Mouse (Mus musculus): ENCODE measurements around the gene Irf2bp2. TPM values are rescaled to one million over a fixed set of nuclear protein-coding genes. Genes with fewer than 3 reads are reported as not detected.
"Not testable (repeated sequence)": the region's sequence is repeated elsewhere in the genome, so short reads cannot be mapped to it uniquely, and the experiment has no call there.

Irf2bp2 gene
- total RNA-seq, 2 experiments from 2014 or later = 64.3 to 71.2 TPM

DNA sequence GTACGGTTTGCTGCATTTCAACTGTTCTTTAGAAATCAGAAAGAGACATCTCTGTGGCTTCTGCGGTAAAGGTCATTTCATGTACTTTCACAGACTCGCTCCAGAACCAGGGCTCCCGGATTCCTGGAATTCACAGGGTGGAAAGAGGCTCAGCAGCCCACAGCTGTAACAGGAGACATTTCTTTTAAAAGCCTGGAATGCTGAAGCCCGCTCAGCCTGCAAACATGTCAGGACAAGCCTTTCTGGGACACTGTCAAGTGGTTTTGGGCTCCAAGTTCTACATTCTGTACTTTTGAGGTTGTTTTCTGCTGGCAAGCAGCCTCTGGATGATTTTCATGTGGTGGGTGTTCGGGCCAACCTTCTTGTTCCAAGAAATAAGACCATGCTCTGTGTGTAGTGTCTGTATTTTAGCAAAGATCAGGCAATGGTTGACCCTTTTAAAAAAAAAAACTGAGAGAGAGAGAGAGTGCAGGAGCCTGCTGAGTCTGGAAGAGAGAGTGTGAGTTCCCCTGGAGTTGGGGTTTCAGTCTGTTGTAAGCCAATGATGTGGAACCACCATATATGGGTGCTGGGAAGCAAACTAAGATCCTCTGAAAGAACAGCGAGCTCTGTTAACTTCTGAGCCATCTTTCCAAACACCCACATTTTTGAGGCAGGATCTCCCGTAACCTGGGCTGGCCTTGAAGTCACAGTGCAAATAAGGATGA is 9.6 kb upstream of the Irf2bp2 start:
- DNase-seq = peak; percentile 59 to 66
- intact Hi-C loops (cut with DNase I) = no loop called here

DNA sequence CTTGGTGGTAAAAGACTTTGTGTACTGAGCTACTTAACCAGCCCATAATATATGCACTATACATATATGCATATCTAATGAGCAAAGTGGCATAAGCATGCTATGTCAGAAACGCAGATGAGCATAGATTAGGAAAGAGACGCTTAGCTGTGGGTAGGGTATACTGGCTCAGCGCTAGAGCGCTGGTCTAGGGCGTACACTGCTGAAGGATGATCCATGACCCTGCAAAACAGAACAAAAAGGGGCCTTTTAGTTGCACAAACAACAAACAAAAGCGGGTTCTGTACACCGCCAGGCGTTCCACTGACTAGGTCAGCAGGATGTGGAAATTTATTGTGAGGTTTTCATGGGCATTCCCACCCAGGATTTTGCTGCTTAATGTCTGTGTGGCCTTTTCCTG is 8.9 kb upstream of the Irf2bp2 start:
- intact Hi-C loops (cut with DNase I) = no loop called here
- no peak for DNase-seq

DNA sequence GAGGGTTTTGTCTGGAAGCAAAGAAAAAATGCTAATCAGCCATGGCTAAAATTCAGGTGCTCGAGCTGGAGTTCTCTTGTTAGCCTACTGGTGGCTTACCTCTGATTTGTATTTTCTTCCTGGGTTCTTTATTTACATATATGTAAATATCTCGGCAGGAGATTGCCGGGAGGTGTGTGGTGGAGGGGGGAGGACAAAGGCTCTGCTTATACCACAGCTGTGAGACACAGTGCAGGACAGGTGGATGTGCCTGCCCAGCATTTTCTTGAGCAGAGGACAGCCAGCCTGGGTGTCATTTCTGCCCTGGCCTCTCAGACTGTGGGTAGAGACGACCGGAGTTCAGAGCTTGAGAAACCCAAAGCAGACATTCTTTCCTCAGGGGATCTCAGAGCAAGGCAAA is 7.5 kb upstream of the Irf2bp2 start:
- DNase-seq = no peak
- intact Hi-C loops (cut with DNase I) = loop anchor here (2.0 kb wide), 1 partner anchor 35 kb away; no protein-coding TSS in a partner anchor

DNA sequence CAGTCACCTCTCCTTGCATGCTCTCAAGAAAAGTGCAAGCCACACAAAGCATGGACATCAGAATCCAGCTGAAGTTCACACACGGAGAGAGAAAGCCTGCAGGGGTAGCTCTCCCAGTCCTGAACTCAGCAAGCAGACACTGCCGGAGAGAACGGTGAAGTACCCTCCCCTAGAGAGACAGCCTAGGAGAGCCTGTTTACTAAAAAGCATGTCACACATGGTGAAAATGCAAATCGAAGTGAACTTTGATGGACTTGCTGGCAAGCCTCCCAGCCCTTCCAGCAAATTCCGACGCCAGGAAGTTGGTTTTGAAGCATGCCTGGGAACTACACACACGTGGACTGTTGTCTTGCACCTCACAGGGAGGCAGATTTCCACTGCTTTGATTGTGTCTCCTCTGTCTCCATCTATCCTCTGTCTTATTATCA is 7.0 kb upstream of the Irf2bp2 start:
- intact Hi-C loops (cut with DNase I) = loop anchor here (2.0 kb wide), 1 partner anchor 36 kb away; no protein-coding TSS in a partner anchor
- DNase-seq = peak in 1 of 2 experiments; percentile 34

DNA sequence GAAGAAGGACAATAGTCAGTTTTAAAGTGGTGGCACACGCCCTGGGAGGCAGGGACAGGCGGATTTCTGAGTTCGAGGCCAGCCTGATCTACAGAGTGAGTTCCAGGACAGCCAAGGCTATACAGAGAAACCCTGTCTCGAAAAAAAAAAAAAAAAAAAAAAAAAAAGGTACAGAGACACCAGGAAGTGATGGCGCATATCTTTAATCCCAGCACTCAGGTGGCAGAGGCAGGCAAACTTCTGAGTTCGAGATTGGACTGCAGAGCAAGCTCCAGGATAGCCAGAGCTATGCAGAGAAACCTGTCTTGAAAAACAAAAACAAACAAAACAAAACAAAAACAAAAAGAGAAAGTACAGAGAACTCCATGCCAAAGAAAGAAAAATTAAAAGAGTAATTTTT is 6.6 kb upstream of the Irf2bp2 start:
- intact Hi-C loops (cut with DNase I) = loop anchor here (2.0 kb wide), 1 partner anchor 36 kb away; no protein-coding TSS in a partner anchor
- not testable (repeated sequence) for DNase-seq

DNA sequence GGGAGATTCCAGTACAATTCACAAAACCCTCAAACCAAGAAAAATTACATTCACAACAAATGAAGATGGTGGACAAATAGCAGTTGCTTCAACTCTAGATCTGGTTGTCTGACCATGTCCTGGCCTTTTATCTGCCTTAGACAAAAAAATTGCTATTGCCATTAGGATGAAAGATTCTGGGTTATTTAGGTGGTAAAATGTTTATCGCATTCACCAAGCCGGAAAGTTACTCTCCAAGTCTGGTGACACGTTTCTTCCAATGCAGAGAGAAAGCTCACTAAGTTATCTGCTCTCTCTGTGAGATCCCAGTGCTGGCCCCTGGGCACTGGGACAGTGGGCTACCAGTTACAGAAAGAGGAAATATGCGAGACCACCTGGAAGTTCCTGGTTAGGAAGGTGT is 5.5 kb upstream of the Irf2bp2 start:
- DNase-seq = no peak
- intact Hi-C loops (cut with DNase I) = no loop called here

DNA sequence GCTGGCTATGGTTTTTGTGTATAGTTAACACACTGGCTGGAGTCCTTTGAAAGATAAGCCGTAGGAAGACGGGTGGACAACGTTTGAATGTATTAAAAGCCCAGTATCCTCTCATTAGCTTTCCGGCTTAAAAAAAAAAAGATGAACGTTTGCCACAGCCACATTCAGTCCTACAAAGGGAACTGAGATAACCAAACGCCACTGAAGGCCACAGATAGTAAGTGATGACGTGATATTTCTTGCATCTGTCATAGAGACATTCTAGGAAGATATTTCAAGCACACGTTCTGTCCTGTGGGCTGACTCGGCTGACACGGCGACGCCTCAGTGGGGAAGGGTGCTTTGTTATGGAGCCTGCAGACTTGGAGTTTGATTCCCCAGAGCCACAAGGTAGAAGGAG is 4.4 kb upstream of the Irf2bp2 start:
- intact Hi-C loops (cut with DNase I) = no loop called here

DNA sequence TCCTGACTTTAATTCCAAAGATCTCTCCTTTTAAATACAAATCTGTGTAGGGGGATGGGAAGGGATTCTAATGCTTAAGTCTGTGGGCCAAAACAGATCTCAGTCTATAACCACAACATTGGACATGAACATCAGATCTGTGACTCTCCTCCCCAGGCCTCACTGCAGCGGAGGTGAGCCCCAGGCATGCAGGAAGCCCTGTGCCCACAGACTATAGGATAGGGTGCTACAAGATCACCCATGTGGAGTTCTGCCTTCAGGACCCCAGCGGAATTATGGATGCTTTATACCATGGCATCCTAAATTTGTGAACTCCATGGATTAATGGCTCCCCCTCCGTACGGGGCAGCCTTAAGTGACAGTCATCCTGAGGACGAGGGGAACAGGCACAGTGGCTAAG is 2.9 kb upstream of the Irf2bp2 start:
- intact Hi-C loops (cut with DNase I) = loop anchor here (2.0 kb wide), 1 partner anchor 18 kb away; no protein-coding TSS in a partner anchor
- no peak for DNase-seq

More for the DNA sequence above, 4.4 kb upstream of the Irf2bp2 start:
- no peak for DNase-seq

DNA sequence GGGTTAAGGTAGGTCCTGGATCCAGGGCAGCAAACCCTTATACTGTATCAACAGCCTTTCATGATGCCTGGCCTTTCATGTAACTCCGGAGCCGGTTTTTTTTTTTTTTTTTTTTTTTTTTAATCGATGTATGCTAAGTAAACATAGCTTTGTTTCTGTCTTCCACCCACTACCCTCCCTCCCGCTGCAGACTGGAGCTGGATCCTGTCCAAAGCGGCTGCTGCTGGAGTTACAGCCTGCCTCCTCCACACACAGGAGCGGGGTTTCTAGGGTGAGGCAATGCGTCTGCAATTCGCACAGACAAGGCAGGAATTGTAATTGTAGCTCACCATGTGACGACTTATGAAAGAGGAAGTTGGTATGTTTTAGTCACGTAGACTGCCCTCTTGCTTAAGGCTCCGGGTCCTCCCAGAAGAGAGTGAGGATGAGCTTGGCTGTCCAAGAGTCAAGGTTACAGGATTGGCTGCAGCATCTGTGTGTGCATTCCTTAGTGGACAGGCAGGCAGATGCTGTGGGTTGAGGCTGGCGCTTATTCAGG is 2.4 kb upstream of the Irf2bp2 start:
- peak; percentile 86 to 87 for DNase-seq
- intact Hi-C loops (cut with DNase I) = loop anchor here (2.0 kb wide), 1 partner anchor 19 kb away; no protein-coding TSS in a partner anchor

DNA sequence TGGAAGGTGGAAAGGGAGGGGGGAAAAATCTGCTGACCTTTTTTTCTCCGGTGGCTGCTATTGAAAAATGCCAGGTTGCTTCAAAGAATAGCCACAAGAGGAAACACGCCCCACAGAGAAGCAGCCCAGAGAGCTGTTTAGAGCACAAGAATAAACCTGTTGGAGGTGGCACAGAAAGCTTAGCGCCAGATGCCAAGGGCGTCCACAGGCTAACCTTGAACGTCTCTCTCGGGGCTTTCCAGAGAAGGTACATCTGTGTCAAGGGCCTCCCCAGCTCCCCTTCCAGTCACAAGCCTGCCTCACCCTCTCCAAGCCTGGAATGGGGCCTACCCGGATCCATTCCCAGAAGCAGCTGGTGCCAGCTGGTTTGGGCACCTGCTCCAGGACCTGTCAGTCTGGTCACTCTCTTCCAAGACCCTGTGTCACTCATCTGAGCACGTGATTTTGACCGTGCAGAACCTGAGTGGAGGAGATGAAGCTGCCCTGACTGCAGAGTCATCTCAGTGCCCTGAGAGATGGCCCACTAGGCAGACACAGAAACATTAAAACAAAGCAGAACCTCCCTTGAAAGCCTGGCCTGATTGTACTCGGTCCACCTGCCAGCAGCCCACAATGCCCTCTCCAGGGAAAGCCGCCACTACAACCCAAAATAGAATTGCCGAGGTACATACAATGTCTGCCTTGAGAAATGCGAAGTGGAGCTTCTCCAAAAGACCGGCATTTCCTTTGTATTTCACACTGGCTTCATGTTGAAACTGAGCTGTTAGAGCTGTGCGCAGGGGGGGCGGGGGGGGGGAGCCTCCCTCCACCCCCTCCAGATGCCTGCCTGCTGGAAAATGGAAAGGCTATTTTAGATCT is 1.6 kb upstream of the Irf2bp2 start:
- peak; percentile 79 to 88 for DNase-seq
- intact Hi-C loops (cut with DNase I) = loop anchor here (2.0 kb wide), 3 partner anchors 19 to 243 kb away; no protein-coding TSS in a partner anchor

DNA sequence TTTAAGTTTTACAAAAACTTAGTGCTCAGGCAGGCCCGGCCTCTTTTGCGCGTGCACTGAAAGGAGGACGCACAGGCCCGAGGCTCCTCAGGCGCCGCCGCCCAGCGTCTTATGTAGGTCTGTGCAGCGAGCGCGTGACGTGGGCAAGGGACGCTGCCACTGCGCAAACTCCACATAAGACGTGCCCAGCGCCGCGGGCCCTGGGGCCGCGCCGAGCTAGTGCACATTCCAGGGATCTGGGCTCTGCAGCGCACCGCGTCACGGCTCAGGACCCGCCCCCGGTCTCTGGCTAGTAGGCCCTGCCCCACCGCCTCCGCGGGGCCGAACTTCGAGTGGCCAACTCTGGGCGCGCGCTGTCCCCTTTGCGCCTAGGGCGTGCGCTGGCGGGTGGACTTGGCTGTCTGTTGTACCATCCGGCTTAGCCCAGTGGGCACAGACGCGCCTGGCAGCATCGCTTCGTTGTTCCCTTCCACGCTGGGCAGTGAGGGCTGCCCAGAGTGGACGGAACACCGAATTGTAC is 755 bp upstream of the Irf2bp2 start:
- intact Hi-C loops (cut with DNase I) = loop anchor here (1.0 to 2.0 kb wide), 4 partner anchors 72 to 244 kb away; no protein-coding TSS in a partner anchor
- peak; percentile 97 to 98 for DNase-seq

DNA sequence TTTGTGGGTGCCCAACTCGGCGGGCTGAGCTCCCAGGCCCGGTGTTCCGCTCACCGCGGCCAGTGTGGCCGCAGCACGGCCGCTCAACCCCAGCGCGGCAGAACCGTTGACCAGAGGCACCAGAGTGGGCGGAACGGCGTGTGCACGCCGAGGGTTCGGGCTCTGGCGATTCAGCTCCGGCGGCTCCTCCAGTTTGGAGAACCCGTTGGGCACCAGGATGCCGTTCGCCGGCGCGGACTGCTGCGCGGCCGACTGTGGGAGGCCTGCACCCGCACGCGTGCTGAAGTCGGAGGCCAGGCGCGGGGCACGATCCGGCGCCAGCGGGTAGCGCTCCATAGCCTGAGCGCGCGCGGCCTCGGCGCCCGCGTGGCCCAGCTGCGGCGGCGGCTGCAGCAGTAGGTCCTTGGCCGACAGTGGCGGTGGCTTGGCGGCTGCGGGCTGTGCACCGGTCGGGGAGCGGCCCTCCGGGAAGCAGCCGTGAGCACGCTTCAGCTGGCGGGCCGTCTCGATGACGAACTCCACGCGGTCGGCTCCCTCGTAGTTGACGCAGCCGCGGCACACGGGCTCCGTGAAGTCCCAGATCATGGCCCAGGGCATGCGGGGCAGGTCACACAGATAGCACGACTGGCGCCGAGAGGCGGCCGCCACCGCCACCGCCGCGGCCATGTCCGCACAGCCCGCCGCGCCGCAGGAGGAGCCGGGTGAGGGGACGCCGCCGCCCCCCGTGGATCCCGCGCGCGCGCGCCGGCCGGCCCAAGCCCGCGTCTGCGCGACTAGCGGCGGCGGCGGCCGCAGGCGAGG is 815 bp downstream of the Irf2bp2 start:
- intact Hi-C loops (cut with DNase I) = no loop called here
- DNase-seq = peak; percentile 56 to 68

DNA sequence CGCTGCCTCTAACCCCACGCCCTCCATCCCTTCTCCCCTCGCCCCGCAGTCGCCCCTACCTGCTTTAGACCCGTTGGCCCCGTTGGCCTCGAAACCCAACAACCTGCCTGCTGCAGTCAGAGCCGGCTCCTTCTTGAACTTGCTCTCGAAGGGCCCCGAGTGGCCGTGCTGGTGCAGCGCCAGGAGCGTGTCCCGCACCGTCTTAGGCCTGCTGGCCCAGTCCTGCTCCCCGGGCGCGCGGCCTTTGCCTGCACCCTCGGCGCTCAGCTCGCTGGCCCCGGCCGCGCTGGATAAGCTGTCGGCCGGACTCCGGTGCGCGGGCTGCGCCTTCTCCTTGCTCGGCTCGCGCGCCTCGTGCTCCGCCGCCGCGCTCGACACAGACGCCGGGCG is 1.4 kb downstream of the Irf2bp2 start:
- DNase-seq = peak; percentile 56 to 67
- intact Hi-C loops (cut with DNase I) = no loop called here

DNA sequence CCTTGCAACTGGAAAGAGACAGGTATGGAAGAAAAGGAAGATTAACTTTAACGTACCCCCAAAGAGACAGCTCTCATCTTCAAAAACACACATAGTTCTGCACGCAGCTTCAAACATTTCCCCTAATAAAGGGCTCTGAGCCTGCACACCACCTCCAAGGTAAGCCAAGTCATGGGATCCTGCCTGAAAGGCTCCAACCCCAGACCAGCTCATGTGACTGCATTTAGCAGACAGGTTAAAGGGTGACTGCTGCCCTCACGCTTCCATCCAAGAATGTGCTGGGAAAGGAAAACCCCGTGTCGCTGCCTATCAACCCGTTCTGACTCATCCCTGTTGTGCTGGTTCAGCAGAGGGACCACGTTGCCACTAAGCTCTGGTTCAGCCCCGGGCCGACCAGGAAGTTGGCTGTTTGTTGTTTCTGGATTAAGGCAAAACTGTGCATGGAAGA is 1.9 kb downstream of the Irf2bp2 start:
- peak in 1 of 2 experiments; percentile 70 for DNase-seq
- intact Hi-C loops (cut with DNase I) = loop anchor here (2.0 kb wide), 1 partner anchor 67 kb away; no protein-coding TSS in a partner anchor

DNA sequence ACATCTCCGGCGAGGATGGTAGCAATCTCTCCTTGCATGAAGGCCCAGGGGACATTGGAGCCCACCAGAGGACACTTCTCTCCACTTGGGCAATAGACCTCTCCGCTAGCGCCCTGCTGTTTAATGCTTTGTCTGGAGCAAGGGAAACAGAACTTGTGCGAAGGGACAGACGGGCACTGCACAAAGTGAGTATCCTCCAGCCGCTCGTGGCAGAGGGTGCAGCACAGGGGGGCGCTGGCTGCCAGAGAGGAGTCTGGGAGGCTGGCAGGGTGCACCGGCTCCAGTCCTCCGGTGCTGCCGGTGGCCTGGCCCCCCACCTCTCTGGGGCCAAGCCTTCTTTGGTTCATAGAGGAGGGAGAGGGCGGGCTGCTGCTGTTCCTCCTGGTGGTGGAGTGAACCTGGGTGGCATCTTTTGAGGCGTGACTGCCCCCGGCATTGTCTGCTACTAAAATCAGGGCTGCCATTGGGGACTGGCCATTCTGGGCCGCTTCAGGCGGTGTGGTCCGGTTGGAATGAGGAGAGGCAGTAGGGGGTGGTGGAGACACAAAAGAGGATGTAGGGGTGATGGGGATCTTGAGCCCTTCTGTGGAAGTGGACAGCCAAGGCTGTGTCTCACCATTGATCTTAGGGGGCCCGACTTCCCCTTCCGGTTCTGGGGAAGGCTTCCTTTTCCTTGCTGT is 2.5 kb downstream of the Irf2bp2 start:
- intact Hi-C loops (cut with DNase I) = loop anchor here (2.0 kb wide), 1 partner anchor 66 kb away; no protein-coding TSS in a partner anchor
- DNase-seq = peak; percentile 65 to 78

DNA sequence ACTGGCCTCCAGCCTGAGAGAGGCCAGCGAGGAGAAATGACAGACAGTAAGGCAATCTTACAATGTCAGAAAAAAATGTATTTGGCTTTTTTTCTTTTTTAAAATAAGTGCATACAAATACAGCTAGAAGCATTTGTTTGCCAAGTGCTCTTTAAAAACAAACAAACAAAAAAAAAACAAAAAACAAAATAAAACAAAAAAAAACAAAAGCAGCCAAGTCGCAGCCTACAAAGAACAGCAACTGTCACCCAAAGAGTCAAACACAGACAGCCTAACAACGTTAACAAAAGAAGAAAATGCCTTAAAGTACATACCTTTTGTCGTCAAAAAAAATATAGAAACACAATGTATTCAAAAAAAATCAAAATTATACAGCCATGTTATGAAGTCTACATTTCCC is 3.2 kb downstream of the Irf2bp2 start:
- DNase-seq = no peak
- intact Hi-C loops (cut with DNase I) = loop anchor here (2.0 kb wide), 1 partner anchor 66 kb away; no protein-coding TSS in a partner anchor

DNA sequence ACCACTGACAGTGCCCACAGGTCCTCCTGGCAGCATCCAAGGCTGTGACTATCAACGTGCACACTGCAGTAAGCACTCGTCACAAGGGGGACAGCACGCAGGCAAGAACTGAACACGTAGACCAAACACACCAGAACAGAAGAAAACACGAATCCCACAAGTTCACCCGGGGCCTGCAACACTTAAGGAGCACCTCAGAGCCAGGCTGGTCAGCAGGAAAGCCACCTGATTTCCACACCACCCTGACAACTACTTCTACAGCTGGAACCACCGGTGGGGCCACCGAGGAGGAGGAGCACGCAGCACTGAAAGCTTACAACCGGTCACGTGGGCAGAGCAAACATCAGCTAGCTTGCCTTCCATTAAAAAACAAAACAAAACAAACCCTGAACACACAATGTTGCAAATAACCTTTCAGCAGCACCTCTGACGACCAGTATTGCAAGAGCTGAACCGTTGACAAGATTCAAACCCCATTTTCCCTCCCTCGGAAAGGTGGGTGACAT is 3.7 kb downstream of the Irf2bp2 start:
- intact Hi-C loops (cut with DNase I) = loop anchor here (2.0 kb wide), 1 partner anchor 65 kb away; no protein-coding TSS in a partner anchor
- peak; percentile 66 to 77 for DNase-seq

DNA sequence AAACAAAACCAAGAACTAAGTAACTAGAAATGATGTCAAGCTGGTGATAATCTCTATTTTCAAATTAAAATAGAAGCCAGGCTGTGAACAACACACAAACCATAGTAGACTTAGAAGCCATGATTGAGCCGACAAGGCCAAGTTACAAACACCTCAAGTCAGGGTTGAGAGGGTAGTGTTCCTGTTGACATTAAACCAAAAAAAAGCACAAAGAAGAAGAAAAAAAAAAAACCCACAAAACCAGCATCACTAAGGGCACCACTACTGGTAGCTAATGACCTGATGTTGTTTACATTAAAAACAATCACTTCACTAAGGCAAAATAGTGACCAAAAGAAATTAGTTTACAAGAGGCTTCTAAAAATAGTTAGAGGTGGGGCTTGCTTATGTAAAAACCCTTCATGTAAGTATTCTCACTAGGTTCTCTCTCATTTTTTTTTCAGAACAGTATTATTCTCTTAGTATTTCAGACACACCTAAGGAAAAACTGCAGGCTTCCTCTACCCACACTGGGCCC is 4.2 kb downstream of the Irf2bp2 start:
- intact Hi-C loops (cut with DNase I) = loop anchor here (2.0 kb wide), 1 partner anchor 65 kb away; no protein-coding TSS in a partner anchor
- DNase-seq = no peak
